Mouse (Mus musculus) neural tube, embryonic 12.5 days (tissue): ENCODE data around the gene Wdr17. TPM values are rescaled to one million over a fixed set of nuclear protein-coding genes. Genes with fewer than 3 reads are reported as not detected.

ENCODE experiments used
- polyA plus RNA-seq: library from polyadenylated mRNA; unstranded; fragments of >200 nt; fragmentation: Nextera tagmentation; extraction: Ambion mirVana; gene quantifications from 2 replicates; pipeline ENCODE4 v1.2.1, GENCODE M21; 2016

The Wdr17 gene
- polyA plus RNA-seq, 1 experiment from 2014 or later, result 5.8 TPM

Other genes with a start within 250 kb of the Wdr17 start
- gene Gpm6a, start 67.7 kb upstream of the Wdr17 start, polyA plus RNA-seq, result 115 and 122 TPM in 2 replicates